Mouse (Mus musculus) kidney, adult 18-20 months (tissue): ENCODE results near the gene Chn1.
"Not testable (repeated sequence)": the region's sequence is repeated elsewhere in the genome, so short reads cannot be mapped to it uniquely, and the experiment has no call there.

Experiments used
- DNase-seq: peaks from one replicate; pipeline ENCODE4 v3.0.0; 2021

Gene Chn1

DNA sequence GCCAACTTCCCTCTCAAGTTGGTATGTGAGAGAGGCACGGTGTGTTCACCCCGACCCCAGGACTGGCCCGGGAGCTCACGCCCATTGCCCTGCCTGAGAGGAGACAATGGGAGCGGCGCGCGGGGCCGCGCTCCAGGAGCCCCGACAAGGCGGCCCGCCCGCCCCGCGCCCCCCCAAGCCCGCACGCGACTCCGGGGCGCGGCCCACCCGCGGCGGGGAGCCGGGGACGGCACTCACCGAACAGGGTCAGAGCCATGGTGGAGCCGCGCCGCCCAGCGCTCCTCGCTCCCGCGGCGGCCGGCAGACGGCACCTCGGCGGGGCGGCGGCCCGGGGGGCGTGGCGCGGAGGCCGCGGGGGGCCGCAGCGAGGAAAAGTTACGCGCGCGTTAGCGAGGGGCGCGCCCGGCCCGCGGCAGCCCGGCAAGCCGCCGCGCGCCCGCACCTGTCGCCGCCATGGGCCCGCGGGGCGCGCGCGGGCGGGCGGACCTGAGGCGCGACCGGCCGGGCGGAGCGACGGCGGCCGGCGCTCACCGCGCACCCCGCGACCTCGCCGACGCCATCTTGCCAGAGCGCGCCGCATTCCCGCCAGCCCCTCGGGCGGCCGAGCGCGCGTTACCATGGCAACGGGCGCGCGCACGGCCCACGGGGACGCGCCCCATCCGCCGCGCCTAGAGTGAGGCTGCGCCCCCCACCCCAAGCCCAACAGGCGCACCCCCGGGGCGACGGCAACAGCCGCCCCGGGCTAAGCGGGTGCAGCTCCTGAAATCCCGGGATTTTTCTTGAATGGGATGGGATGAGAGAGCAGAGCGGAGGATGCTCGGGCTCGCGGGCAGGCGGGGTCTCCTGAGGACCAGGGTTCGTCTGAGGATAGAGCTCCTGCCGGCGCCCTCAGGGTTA lies at the start of gene Chn1:
Gene Chn1, minus strand, starts transcription at position 561 of the 897 bp plus-strand sequence.
- peak; percentile 52 for DNase-seq

DNA sequence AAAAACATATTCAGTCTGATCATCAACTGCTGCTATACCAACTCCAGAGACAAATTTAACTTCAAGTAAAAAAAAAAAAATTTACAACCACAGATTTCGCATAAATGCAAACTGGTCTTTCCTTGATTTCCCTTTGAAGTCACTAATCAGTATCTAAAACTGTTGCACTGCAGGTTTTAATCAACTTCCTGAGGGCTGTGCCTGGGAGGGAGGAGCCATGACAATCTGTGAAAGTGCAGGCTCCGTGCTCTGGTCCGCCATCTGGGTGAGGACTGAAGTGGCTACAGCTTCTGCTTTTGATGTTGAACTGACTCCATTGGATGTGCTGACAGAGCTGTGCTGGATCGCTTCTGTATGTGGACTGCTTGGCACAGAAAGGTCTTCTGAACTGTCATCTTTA lies 43.6 kb upstream of the Chn1 start:
- DNase-seq, result no peak

DNA sequence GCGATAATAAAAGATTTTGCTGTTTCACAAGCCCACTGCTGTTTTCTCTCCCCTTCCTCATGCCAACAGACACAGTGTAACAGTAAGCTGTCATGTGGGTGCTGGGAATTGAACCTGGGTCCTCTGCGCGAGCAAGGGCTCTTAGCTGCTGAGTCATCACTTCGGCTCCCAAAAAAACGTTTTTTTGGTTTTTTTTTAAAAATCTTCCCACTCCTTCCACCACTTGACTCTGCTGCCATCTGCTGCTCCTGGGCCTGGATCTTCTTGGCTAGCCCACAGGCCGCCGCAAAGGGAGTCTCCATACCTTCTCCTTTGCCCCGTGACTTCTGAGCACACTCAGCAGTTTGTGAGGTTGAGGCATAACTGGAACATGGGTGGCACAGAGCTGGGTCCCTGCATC lies 32.5 kb upstream of the Chn1 start:
- no peak for DNase-seq

DNA sequence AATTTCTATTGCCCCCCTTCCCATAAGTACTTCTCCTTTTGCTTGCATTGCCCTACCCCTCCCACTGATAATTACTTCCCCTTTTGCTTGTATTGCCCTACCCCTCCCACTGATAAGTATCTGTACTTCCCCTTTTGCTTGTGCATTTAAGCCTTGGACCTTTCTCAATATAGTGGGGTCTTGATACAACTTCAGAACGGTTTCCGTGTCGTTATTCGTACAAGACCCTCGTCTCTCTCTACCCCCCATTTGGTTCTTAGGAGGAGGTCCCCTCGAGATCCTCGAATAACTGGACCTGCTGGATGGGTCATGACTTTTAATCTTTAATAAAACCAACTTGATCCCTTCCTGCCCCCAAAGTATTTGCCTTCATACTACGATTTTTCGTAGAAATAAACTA lies 25.0 kb upstream of the Chn1 start:
- DNase-seq, result not testable (repeated sequence)

DNA sequence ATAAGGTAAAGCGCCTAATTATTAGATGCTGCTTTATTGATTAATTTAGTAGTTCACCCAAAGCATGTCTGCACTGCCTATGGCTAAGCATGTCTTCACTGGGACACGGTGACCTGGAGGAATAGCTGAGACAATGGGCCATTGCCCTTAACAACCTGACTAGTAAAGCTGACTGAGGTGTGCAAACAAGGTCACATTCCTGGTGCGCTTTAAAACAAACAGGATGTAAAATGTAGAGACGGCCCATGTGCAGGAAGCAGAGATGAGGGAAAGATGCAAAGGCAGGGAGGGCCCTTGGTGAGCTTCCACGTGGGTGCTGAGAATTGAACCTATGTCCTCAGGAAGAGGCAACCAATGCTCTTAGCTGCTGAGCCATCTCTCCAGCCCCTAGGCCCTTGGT lies 23.6 kb upstream of the Chn1 start:
- DNase-seq, result no peak

DNA sequence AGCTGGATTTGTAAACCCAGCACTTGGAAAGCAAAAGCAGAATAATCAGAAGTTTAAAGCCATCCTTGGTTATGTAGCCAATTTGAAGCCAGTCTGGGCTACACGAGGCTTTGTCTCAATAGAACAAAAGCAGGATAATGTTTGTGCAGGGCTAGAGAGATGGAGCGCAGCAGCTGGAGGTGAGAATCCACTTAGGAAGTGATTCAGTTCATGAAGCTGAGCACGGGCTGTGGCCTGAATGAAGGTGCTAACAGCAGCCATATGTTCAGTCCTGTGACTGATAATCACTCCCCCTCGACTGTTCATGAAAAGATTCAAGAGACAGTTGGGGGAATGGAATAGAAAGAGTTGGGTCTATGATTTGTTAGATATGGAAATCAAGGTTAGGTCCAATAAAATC lies 23.0 kb upstream of the Chn1 start:
- DNase-seq, result no peak

DNA sequence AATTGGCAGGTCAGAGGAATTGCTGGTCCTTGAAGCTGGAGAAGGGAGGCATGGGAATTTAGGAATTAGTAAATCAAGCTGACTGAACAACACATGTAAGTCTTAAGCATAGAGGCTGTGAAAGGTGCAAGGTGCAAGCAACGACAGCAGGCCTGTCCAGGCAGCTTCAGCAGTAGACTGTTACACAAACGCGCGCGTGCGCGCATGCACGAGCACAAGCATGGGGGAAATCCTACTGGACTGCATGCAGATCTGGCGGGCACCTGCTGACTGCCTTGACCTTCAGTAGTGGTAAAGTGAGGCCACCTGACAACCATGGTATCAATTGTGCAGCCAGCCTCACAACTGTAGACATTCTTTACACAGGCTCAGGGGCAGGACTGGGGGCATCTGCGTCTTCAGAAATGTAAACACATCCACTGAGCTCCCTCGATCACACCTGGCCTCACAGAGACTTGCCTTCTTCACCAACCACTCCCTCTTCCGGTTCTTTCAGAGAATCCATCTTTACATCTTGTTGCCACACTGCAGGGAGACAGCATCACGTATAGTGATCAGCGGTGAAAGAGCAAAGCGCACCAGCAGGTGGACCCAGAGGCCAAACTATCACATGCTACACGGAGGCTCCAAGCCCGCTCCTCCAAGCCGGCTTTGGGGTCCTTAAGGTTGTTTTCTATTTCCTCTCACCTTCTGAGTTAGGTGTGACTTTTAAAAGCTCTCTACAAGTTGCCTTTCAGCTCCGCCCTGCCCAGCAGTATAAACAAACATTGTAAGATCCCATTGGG lies 16.9 kb upstream of the Chn1 start:
- DNase-seq, result peak; percentile 5

DNA sequence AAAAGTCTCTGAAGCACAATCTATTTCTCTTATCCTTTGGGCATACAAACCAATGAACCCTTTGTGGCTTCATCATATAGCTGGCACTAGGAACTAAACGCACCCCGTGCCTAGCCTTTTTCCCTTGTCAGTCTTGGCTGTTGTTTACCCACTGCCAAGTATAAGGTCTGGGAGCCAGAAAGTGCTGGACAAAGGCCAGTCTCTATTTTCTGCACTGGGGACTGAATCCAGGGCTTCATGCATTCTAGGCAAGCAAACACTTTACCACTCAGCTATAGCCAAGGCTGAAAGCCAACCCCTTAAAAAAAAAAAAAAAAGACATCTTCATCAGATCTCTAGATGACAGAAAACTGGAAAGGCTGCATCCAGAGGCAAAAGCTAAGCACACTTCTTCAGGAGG lies 15.2 kb upstream of the Chn1 start:
- DNase-seq, result no peak

DNA sequence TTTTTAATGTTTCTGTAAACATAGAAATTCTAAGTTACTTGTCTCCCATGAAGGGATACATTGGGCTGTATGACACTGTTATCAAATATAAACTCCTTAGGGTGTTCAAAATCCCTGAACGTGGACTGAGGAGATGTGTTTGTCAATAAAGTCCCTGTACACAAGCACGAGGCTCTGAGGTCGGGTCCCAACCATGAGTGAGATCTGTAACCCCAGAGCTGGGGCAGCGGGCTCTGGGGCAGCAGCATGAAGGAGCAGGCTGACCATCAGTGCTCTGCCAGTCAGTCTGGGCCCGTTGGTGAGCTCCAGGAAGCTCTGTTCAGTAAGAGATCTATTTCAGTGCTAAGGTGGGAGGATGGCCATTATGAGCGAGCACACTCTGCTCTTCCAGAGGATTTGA lies 13.2 kb upstream of the Chn1 start:
- DNase-seq, result no peak

DNA sequence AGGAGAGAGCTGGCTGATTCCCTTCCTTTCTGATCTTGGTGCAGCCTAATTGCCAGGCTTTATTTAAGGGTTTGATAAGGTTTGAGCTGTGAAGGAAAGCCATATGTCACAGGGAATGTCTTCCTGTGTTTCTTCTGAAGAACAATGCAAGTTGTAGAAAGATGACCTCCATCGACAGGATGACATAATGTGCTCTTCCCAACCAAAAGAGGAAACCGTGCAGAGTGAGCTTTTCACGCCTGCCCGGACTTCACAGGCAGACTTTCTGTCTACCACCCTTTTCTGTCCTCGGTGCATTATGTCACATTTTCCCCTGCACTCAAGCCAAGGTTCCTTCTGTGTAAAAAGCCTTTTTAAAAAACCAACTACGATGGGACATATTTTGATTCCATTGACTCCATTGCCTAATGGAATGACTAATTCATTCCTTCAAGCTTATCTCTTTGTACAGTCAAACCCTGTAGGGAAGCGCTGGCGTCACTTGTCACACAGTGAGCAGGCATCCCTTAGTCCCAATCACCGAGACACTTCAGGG lies 7.3 kb upstream of the Chn1 start:
- no peak for DNase-seq

DNA sequence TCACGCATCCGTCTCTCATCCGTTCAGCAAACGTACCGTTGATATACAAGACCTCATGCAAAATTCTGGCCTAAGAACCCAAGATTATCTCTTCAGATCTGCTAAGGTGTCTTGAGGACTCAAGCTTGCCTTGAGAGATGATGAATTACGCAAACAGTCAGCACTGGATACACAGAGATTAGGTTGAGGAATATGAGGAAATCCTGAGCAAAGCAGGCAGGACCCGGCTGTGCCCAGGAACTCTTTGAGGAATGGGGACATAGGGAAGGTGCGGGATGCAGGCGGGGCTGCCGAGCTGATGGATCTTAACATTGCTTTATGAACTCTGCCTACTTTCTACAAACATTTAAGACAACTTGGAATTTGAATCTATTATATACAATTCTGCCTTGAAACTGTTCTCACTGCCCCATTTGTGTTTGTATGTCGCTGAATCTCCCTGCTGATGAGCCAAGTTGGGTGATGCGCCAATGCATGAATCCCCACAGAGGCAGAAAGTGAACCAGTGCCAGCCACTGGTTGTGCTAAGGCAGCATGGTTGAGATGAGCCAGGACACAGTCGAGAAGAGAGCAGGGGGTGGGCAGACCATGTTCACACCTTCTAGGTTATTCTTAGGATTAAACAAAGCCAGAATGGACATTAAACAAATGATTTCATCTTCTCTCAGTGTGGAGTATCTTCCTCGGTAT lies 5.3 kb upstream of the Chn1 start:
- DNase-seq, result no peak

DNA sequence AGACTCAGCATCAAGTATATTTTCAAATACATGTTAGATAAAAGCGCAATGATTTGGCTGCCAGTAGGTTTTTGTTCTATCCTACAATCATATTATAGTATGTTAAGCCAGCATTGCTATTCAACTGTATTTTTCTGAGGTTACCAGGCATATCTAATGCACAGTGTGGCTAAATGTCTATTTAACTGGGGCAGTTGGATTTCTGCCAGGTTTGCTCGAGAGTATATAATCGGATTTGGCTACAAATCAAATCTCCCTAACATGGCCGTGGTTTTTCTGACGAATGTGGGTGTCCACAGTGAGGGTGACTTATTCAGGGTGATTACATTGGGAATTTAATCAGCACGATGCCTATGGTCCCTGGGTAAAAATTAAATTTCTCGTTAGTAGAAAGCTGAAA lies 4.7 kb upstream of the Chn1 start:
- no peak for DNase-seq

DNA sequence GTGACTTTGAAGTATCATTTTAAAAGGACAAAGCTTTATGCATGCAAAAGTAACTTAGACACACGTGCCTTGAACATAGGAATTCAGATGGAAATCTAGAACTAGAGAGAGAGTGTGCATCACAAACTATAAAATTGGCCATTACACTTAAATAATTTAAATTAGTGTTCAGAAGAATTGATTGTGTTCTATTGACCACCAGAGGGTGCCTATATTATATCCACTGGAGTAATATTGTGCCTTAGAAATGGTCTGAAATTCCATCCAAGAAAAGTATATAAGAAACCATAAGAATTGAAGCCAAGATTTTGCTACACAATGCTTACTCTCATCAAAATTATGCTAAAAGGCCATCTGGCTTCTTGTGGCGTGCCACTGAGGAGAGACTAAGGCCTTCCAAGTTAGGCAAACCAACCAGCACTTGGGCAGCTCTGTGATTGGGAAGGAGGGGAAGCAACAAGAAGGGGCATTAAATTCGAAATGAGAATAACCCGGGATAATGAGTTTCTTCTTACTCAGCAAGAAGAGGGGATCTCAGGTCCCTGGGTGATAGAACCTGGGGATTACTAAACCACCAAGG lies 4.0 kb upstream of the Chn1 start:
- DNase-seq, result no peak

DNA sequence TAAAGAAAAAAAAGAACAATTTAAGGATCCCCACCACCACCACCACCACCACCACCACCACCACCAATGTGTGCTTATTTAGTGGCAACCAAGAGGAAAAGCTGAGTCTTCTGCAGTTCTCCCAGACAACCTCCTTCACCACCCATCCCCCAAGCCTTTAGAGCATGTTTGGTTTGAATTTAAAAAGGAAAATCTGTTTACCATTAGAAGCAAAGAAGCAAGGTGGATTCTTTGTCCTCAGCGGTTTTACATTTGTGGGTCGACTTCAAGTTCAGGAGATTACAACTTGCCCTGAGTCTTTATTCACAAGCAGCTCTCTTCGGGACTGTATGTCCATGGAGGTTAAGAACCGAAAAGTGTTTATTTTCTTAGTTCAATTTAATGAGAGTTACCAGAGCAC lies 1.8 kb upstream of the Chn1 start:
- no peak for DNase-seq

DNA sequence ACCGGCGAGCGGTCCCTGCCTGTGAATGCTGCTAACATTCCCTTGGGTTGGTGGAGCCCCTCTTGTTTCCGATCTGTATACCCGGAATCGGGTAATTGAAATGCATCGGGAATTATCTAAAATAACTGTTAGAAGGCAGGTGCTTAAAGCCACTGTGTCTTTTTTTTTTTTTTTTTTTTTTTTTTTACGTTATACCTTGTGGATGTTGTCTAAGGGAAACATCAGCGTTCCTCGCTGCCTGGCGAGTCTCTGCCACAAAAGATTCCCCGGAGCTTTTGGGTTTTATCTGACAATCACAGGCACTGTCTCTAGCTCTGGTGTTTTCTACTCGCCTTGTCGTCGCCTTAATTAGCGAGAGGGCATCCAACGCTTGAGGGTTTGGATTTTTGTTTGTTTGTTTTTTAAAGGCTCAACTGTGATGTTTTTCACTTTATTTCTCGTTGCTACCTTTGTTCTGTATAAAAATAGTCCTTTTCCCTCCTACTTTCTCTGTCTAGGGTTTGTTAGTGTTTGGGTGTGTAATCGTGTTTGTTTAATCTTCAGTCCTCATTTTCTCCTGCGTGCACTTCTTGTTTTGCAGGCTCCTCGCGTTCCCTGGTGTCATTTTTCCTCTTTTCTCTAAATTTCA lies 651 bp upstream of the Chn1 start:
- DNase-seq, result no peak

DNA sequence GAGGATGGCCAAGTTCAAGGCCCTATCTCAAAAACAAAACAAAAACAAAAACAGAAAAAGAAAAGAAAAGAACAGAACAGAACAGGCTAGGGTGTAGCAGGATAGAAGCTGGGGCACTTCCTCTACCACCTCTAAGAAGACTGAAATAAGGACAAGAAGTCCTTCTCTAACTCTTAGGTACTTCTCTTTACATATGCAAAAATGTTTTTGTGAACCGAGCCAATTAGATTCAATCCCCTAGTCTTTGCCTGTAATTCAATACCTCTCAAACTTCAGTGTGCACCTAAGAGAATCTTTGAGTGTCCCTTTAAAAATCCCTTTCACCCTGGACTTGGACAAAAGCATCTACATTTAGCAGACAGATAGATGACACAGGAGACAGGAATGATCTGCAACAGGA lies 2.2 kb downstream of the Chn1 start:
- DNase-seq, result no peak

DNA sequence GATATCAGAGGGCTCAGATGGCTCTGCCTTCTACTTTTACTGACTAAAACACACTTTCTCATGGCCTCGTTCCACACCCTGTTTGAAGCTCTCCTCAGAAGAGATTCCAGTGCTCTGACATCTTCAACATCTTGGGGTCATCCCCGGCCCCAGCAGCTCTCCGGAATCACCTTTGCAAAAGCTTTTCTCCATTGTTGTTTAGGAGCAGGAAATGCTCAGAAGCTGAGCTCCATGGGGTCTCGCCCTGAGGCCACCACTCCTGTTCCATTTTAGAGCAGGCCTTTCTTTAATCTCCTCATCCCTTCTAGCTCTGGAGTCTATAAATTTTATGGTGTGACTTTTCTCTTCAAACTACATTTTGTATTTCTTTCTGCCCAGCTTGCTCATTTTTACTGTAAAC lies 6.5 kb downstream of the Chn1 start:
- no peak for DNase-seq

DNA sequence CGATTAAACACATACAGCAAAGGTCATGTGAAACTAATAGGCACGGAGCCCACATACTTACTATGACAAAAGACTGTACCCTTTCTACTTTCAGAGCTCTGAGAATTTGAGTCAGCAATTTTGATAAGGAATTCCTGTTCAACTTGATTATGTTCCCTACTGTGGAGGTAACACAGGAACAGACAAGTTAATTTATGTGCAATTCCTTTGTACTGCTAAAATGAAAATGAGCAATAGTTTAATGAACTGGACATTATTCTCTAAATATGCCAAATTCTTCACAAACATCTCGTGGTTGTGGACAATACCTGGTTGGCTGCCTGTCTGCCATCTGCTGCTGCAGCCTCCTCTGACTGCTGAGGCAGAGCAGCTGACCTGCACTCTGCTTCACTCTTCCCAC lies 11.6 kb downstream of the Chn1 start:
- no peak for DNase-seq

DNA sequence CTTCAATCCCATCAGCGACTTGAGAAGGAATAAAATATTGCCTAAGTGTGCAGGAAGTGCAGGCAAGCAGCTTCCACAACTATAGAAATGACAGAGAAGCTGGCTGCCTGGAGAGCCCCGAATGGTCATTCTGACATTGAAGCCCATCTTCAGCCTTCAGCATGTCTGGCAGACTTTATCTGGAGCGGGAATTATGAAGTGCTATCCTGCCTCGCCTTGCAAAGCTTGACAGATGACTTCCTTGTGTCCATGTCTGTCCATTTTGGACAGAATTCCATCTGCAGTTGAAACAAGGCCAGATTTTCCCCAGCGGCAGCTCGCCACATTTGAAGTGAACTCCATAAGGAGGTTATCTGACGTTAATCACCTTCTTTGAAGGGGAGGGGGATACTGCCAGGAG lies 15.2 kb downstream of the Chn1 start:
- DNase-seq, result no peak

DNA sequence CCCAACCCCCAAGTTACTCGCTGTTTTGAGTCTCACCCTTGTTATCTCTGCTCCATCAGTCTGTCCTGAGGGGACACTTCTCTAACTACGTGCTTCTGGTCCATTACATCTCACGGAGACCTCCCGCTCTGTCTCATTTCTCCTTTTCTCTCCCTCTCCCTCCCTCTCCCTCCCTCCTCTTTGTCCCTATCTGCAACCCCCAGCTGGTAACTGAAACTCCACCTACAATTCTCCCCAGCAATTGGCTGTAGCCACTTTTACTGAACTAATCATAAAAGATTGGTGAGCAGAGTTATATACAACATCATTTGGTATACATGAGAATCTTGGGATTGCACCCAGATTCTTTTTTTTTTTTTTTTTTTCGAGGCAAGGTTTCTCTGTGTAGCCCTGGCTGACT lies 16.1 kb downstream of the Chn1 start:
- DNase-seq, result no peak

DNA sequence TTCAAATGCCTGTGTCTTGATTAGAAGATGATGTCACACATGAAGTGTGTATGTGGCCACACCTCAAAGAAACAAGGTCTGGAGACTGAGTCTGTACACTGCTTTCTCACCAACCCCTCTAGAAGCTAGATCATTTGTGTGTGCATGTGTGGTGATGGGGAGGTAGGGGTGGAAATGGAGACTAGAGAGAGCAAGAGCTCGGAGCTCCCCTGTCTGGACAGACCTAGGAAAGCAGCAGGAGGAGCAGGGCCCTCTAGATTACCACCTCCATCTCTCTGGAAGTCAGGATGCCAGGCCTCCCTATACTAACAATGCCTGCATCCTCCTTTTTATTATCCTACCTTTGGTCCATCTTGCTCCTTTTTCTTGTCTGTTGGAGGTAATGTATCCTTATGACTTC lies 27.8 kb downstream of the Chn1 start:
- DNase-seq, result no peak

DNA sequence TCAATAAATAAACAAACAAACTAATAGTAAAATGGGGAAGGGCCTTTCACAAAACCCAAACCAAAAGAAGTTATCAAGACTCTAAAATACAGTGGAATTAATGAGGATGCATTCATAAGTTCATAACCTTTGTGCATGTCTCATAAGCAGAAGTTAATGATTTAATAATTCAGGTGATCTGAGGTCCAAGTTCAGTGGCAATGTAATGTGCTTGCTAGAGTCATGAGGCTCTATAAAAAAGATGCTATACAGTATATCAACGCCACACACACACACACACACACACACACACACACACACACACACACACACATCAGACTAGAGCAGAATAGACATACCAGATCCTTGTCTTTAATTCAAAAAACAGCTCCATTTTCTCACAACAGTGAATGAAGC lies 28.8 kb downstream of the Chn1 start:
- no peak for DNase-seq
